Mouse (Mus musculus) MEL (cell line): ENCODE results near the gene Aste1. TPM values are rescaled to one million over a fixed set of nuclear protein-coding genes. Genes with fewer than 3 reads are reported as not detected.

ENCODE experiments used
- DNase-seq: peaks from one replicate; pipeline ENCODE4 v3.0.0; 2011; ENCODE audit warnings: low read depth, low spot score
- H3K27ac ChIP-seq: 2 replicates; pipeline ENCODE4 v1.5.1; 2012; ENCODE audit warnings: low read depth, mild to moderate bottlenecking, control low read depth, low read length, moderate library complexity; ENCODE audit not compliant: control insufficient read depth
- H3K27me3 ChIP-seq, 2 experiments: fragments of 150-350 bp in 1 of 2; sonication (generic) in 1 of 2; 2 replicates each; pipeline ENCODE4 v1.6.1; 2012; ENCODE audit warnings: low read length in 2 of 2, mild to moderate bottlenecking in 2 of 2, improper control_type of control experiment in 1 of 2, moderate library complexity in 1 of 2; ENCODE audit not compliant: insufficient read depth in 2 of 2, control insufficient read depth in 1 of 2
- H3K36me3 ChIP-seq, 2 experiments: 2 replicates each; pipeline ENCODE4 v1.6.1; 2012 to 2014; ENCODE audit warnings: low read length in 2 of 2, improper control_type of control experiment in 1 of 2, inconsistent platforms in 1 of 2, mild to moderate bottlenecking in 1 of 2; ENCODE audit not compliant: insufficient read depth in 2 of 2, control insufficient read depth in 1 of 2
- H3K4me1 ChIP-seq, 2 experiments: fragments of 150-350 bp in 1 of 2; sonication (generic) in 1 of 2; 2 replicates each; pipeline ENCODE4 v1.6.1; 2012; ENCODE audit warnings: low read length in 2 of 2, improper control_type of control experiment in 1 of 2, mild to moderate bottlenecking in 1 of 2; ENCODE audit not compliant: insufficient read depth in 2 of 2, control insufficient read depth in 1 of 2
- H3K4me3 ChIP-seq, 2 experiments: fragments of 150-350 bp in 1 of 2; sonication (generic) in 1 of 2; 2 replicates each; pipeline ENCODE4 v1.5.1; 2012; ENCODE audit warnings: low read depth in 2 of 2, low read length in 2 of 2, mild to moderate bottlenecking in 2 of 2, moderate library complexity in 2 of 2, control low read depth in 1 of 2, improper control_type of control experiment in 1 of 2; ENCODE audit not compliant: control insufficient read depth in 1 of 2, insufficient read depth in 1 of 2
- H3K79me2 ChIP-seq: 2 replicates; pipeline ENCODE4 v1.6.1; 2012; ENCODE audit warnings: mild to moderate bottlenecking, low read length, moderate library complexity; ENCODE audit not compliant: control insufficient read depth, poor library complexity, insufficient read depth
- H3K9ac ChIP-seq: 2 replicates; pipeline ENCODE4 v1.6.1; 2012; ENCODE audit warnings: low read depth, mild to moderate bottlenecking, control low read depth, low read length, moderate library complexity; ENCODE audit not compliant: control insufficient read depth, poor library complexity, severe bottlenecking
- H3K9me3 ChIP-seq: fragments of 150-350 bp; sonication (generic); replicated peaks from 2 replicates; pipeline ENCODE4 v1.6.1; 2012; ENCODE audit warnings: mild to moderate bottlenecking, low read length, improper control_type of control experiment, moderate library complexity; ENCODE audit not compliant: insufficient read depth
- BHLHE40 ChIP-seq: IDR thresholded peaks from 2 replicates; pipeline ENCODE4 v1.6.1; 2012; ENCODE audit warnings: low read depth, mild to moderate bottlenecking, inconsistent platforms, low read length, improper control_type of control experiment, borderline replicate concordance
- CHD1 ChIP-seq: IDR thresholded peaks from 2 replicates; pipeline ENCODE4 v1.6.1; 2012; ENCODE audit warnings: low read depth, mild to moderate bottlenecking, inconsistent platforms, low read length, improper control_type of control experiment
- CHD2 ChIP-seq: IDR thresholded peaks from 2 replicates; pipeline ENCODE4 v1.6.1; 2011; ENCODE audit warnings: low read length, improper control_type of control experiment
- CTCF ChIP-seq, 3 experiments: IDR thresholded peaks in 2 of 3; conservative IDR thresholded peaks in 1 of 3; 2 replicates each; pipeline ENCODE4 v1.5.1; 2011 to 2012; ENCODE audit warnings: low read length in 3 of 3, low read depth in 2 of 3, mild to moderate bottlenecking in 2 of 3, improper control_type of control experiment in 1 of 3, inconsistent platforms in 1 of 3, mixed read lengths in 1 of 3, moderate library complexity in 1 of 3; ENCODE audit not compliant: control insufficient read depth in 1 of 3, insufficient read depth in 1 of 3, poor library complexity in 1 of 3, severe bottlenecking in 1 of 3
- E2F4 ChIP-seq: IDR thresholded peaks from 2 replicates; pipeline ENCODE4 v1.6.1; 2011; ENCODE audit warnings: low read depth, low read length, improper control_type of control experiment, borderline replicate concordance
- ETS1 ChIP-seq: IDR thresholded peaks from 2 replicates; pipeline ENCODE4 v1.6.1; 2012; ENCODE audit warnings: low read depth, mild to moderate bottlenecking, inconsistent platforms, low read length, improper control_type of control experiment, moderate library complexity
- GATA1 ChIP-seq: IDR thresholded peaks from 2 replicates; pipeline ENCODE4 v1.6.1; 2011; ENCODE audit warnings: low read depth, low read length, improper control_type of control experiment
- JUND ChIP-seq: IDR thresholded peaks from 2 replicates; pipeline ENCODE4 v1.6.1; 2011; ENCODE audit warnings: low read depth, mild to moderate bottlenecking, improper control_type of control experiment, low read length
- MAX ChIP-seq: IDR thresholded peaks from 2 replicates; pipeline ENCODE4 v1.6.1; 2011; ENCODE audit warnings: low read length, improper control_type of control experiment
- MAZ ChIP-seq: IDR thresholded peaks from 2 replicates; pipeline ENCODE4 v1.6.1; 2012; ENCODE audit warnings: low read depth, mild to moderate bottlenecking, inconsistent platforms, low read length, improper control_type of control experiment
- MEF2A ChIP-seq: IDR thresholded peaks from 2 replicates; pipeline ENCODE4 v1.6.1; 2014; ENCODE audit warnings: low read depth, mild to moderate bottlenecking, inconsistent platforms, low read length, improper control_type of control experiment; ENCODE audit not compliant: poor library complexity, insufficient replicate concordance, severe bottlenecking; ENCODE audit errors: extremely low read depth
- MXI1 ChIP-seq: IDR thresholded peaks from 2 replicates; pipeline ENCODE4 v1.6.1; 2011; ENCODE audit warnings: mild to moderate bottlenecking, low read depth, low read length, improper control_type of control experiment
- MYB ChIP-seq: IDR thresholded peaks from 2 replicates; pipeline ENCODE4 v1.6.1; 2011; ENCODE audit warnings: mild to moderate bottlenecking, low read depth, low read length, improper control_type of control experiment
- MYC ChIP-seq: IDR thresholded peaks from 2 replicates; pipeline ENCODE4 v1.6.1; 2011; ENCODE audit warnings: low read depth, mild to moderate bottlenecking, low read length, improper control_type of control experiment, moderate library complexity
- NRF1 ChIP-seq: IDR thresholded peaks from 2 replicates; pipeline ENCODE4 v1.6.1; 2014; ENCODE audit warnings: low read depth, mild to moderate bottlenecking, inconsistent platforms, low read length, improper control_type of control experiment, moderate library complexity; ENCODE audit not compliant: poor library complexity, insufficient read depth, severe bottlenecking
- POLR2AphosphoS2 ChIP-seq: IDR thresholded peaks from 2 replicates; pipeline ENCODE4 v1.6.1; 2011; ENCODE audit warnings: low read length, improper control_type of control experiment
- RAD21 ChIP-seq: IDR thresholded peaks from 2 replicates; pipeline ENCODE4 v1.6.1; 2011; ENCODE audit warnings: mild to moderate bottlenecking, low read depth, low read length, improper control_type of control experiment
- SIN3A ChIP-seq: IDR thresholded peaks from 2 replicates; pipeline ENCODE4 v1.6.1; 2012; ENCODE audit warnings: low read length, improper control_type of control experiment, inconsistent platforms
- TBP ChIP-seq: IDR thresholded peaks from 2 replicates; pipeline ENCODE4 v1.8.0; 2011; ENCODE audit warnings: low read depth, low read length, improper control_type of control experiment
- TCF12 ChIP-seq: IDR thresholded peaks from 2 replicates; pipeline ENCODE4 v1.6.1; 2014; ENCODE audit warnings: low read depth, mild to moderate bottlenecking, inconsistent platforms, low read length, improper control_type of control experiment, moderate library complexity
- USF1 ChIP-seq: IDR thresholded peaks from 2 replicates; pipeline ENCODE4 v1.6.1; 2014; ENCODE audit warnings: low read depth, mild to moderate bottlenecking, inconsistent platforms, low read length, improper control_type of control experiment, moderate library complexity
- USF2 ChIP-seq, 2 experiments: IDR thresholded peaks; 2 replicates each; pipeline ENCODE4 v1.6.1; 2011 to 2012; ENCODE audit warnings: improper control_type of control experiment in 2 of 2, low read length in 2 of 2, borderline replicate concordance in 1 of 2, inconsistent platforms in 1 of 2, low read depth in 1 of 2, mild to moderate bottlenecking in 1 of 2; ENCODE audit not compliant: insufficient read depth in 1 of 2
- ZMIZ1 ChIP-seq: IDR thresholded peaks from 2 replicates; pipeline ENCODE4 v1.6.1; 2012; ENCODE audit warnings: low read depth, mild to moderate bottlenecking, inconsistent platforms, low read length, improper control_type of control experiment, moderate library complexity
- ZNF384 ChIP-seq: IDR thresholded peaks from 2 replicates; pipeline ENCODE4 v1.6.1; 2012; ENCODE audit warnings: low read depth, mild to moderate bottlenecking, inconsistent platforms, low read length, improper control_type of control experiment
- polyA plus RNA-seq, 2 experiments: library from polyadenylated mRNA; stranded (reverse) in 1 of 2; unstranded in 1 of 2; fragments of >175 nt in 1 of 2; fragments of >200 nt in 1 of 2; gene quantifications; 2 replicates each; pipeline versions ENCODE4 v1.2.1 to v1.2.4; 2012; ENCODE audit warnings: low replicate concordance in 2 of 2, low read depth in 1 of 2; ENCODE audit not compliant: insufficient read length in 2 of 2, insufficient read depth in 1 of 2, missing spikeins in 1 of 2
- total RNA-seq: library from RNA; depleted of rRNA; stranded (reverse); fragments of 300-350 nt; gene quantifications from 2 replicates; pipeline ENCODE4 v1.2.3, GENCODE M21; 2012

The Aste1 gene
- total and polyA plus RNA-seq, 3 experiments: 11.9 to 14.2 TPM; not detected in 1

DNA sequence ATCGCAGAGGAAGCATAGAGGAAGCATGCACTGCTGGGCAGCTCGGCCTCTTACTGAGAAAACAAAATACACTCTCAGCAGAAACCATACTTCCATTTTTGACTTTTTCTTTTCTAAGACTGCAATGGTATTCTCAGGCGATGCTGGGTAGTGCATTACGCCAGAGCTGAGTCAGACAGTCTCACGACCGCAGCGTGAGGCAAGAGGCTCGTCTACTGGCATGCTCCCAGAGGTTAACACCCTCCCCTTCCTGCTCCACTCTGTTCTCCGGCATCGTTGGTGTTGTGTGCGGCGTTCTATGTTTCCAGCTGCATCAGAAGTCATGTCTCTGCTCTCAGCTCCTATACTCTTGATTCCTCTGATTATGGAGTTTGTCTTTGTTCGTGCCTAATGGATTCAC lies 63.8 kb downstream of the Aste1 start:
- H3K9me3 ChIP-seq: no peaks in the 10 kb centered on the region
- peaks cover 0 to 4% of the 10 kb centered on the region in 2 experiments; a peak in 2 of 4 replicates for H3K36me3 ChIP-seq
- no peak overlapping the region for H3K4me3 ChIP-seq
- no peaks in the 10 kb centered on the region for H3K4me1 ChIP-seq
- no peak for DNase-seq
- no peaks in the 10 kb centered on the region for H3K79me2 ChIP-seq
- no peak overlapping the region for H3K9ac ChIP-seq
- H3K27me3 ChIP-seq: no peaks in the 10 kb centered on the region
- no peak for TF ChIP-seq MYC
- TF ChIP-seq CTCF (IDR thresholded peaks at IDR 0.05 in 2 of 3, conservative IDR thresholded peaks at IDR 0.05 in 1 of 3; ENCODE audit: control insufficient read depth in 1 of 3, insufficient read depth in 1 of 3, low read depth in 2 of 3, low read length in 3 of 3, poor library complexity in 1 of 3, severe bottlenecking in 1 of 3): no peak
- TF ChIP-seq MAZ: no peak
- no peak for TF ChIP-seq TCF12
- no peak for TF ChIP-seq BHLHE40
- no peak for TF ChIP-seq GATA1
- TF ChIP-seq MAX: no peak
- H3K27ac ChIP-seq: no peak overlapping the region

DNA sequence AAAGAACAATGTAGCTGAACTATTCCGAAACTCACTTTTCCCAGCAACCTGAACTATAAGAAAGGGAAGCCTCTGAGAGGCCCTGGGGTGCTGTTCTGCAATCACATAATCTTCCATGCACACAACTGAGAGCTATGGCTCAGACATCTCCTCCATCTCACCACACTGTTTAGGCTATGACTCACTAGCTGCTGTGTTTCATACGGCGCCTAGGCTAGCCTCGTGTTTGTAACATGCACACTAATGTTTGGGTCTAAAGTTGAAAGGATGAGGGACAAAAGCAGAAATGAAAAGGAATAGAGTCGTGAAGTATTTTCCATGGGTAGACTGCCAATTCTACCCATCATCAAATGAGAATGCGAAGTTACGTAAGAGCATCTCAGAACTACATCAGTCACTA lies 66.3 kb downstream of the Aste1 start:
- Histone ChIP-seq H3K36me3 (peaks cover 0 to 4% of the 10 kb centered on the region in 2 experiments; a peak in 2 of 4 replicates), H3K27ac (no peak overlapping the region), H3K4me3 (no peak overlapping the region), H3K9ac (no peak overlapping the region), H3K9me3 (no peaks in the 10 kb centered on the region), H3K79me2 (no peaks in the 10 kb centered on the region)
- no peak for DNase-seq
- TF ChIP-seq ZNF384 (no peak), NRF1 (no peak), CHD1 (no peak), TCF12 (no peak), JUND (no peak), TBP (no peak), USF2 (IDR thresholded peaks at IDR 0.05; ENCODE audit: borderline replicate concordance in 1 of 2, insufficient read depth in 1 of 2, low read depth in 1 of 2, low read length in 2 of 2) (no peak), E2F4 (no peak), SIN3A (no peak), BHLHE40 (no peak), POLR2AphosphoS2 (no peak), USF1 (no peak), MYB (no peak), ETS1 (no peak), MEF2A (no peak), RAD21 (no peak), ZMIZ1 (no peak), MXI1 (no peak), CHD2 (no peak)
- TF ChIP-seq, all 39 proteins: peak for 0
- H3K27me3 ChIP-seq: no peaks in the 10 kb centered on the region
- H3K4me1 ChIP-seq: no peaks in the 10 kb centered on the region
